Mouse (Mus musculus) cerebellum, adult 11-12 months (tissue): ENCODE data around the gene Ctnna3.
A peak's percentile ranks its signal among the peaks of the same experiment; 100 is the strongest.
"Not testable (repeated sequence)": the region's sequence is repeated elsewhere in the genome, so short reads cannot be mapped to it uniquely, and the experiment has no call there.

Experiments used
- DNase-seq: peaks from one replicate; pipeline ENCODE4 v3.0.0; 2022

Ctnna3 gene

GRCm38 (mm10) chr10:63429785-63430305, at the start of gene Ctnna3:
Gene Ctnna3 (plus strand): TSS chr10:63430098.
- peak; percentile 95 for DNase-seq

- peak; percentile 32 for DNase-seq
Measured at GRCm38 (mm10) chr10:63381498-63382280, 48.2 kb upstream of the Ctnna3 start, which contains the start of gene Sirt1. Gene Sirt1 (minus strand): TSS chr10:63381704.

GRCm38 (mm10) chr10:63382372-63383279, 47.3 kb upstream of the Ctnna3 start, which contains the start of gene Dnajc12:
Gene Dnajc12 (plus strand): TSS chr10:63382443.
- DNase-seq = peak; percentile 88

- not testable (repeated sequence) for DNase-seq
Measured at GRCm38 (mm10) chr10:63385897-63386296, 44.0 kb upstream of the Ctnna3 start.

- DNase-seq = peak; percentile 91
Measured at GRCm38 (mm10) chr10:63386444-63386843, 43.5 kb upstream of the Ctnna3 start.

GRCm38 (mm10) chr10:63386991-63387390, 42.9 kb upstream of the Ctnna3 start:
- DNase-seq = no peak

GRCm38 (mm10) chr10:63388948-63389347, 41.0 kb upstream of the Ctnna3 start:
- DNase-seq = no peak

- no peak for DNase-seq
Measured at GRCm38 (mm10) chr10:63396963-63397362, 32.9 kb upstream of the Ctnna3 start.

GRCm38 (mm10) chr10:63402731-63403504, 27.0 kb upstream of the Ctnna3 start:
- peak; percentile 56 for DNase-seq

- DNase-seq = no peak
Measured at GRCm38 (mm10) chr10:63403636-63404035, 26.3 kb upstream of the Ctnna3 start.

- DNase-seq = no peak
Measured at GRCm38 (mm10) chr10:63410162-63410956, 19.5 kb upstream of the Ctnna3 start.

GRCm38 (mm10) chr10:63411674-63412073, 18.2 kb upstream of the Ctnna3 start:
- DNase-seq = not testable (repeated sequence)

GRCm38 (mm10) chr10:63412756-63413155, 17.1 kb upstream of the Ctnna3 start:
- no peak for DNase-seq

- DNase-seq = no peak
Measured at GRCm38 (mm10) chr10:63415287-63415686, 14.6 kb upstream of the Ctnna3 start.

GRCm38 (mm10) chr10:63415850-63416249, 14.0 kb upstream of the Ctnna3 start:
- no peak for DNase-seq

- no peak for DNase-seq
Measured at GRCm38 (mm10) chr10:63417061-63417460, 12.8 kb upstream of the Ctnna3 start.

- no peak for DNase-seq
Measured at GRCm38 (mm10) chr10:63421739-63422735, 7.9 kb upstream of the Ctnna3 start, which contains the start of gene Gm7075. Gene Gm7075 (minus strand): TSS chr10:63421789.

GRCm38 (mm10) chr10:63422736-63422992, 7.2 kb upstream of the Ctnna3 start:
- no peak for DNase-seq

GRCm38 (mm10) chr10:63423591-63424474, 6.1 kb upstream of the Ctnna3 start:
- no peak for DNase-seq

- DNase-seq = no peak
Measured at GRCm38 (mm10) chr10:63424475-63424814, 5.5 kb upstream of the Ctnna3 start.
